15 mouse cellular contexts compared by ENCODE assay signal in genomic region chrX:70897110-70897721, GRCm38 (mm10).
A peak's percentile ranks its signal among the peaks of the same experiment; 100 is the strongest.
DNase-seq lines count a peak whose midpoint lies in the region; ATAC-seq lines count a peak whose summit lies in the region.
"Had no signal": no experiment of that assay in that cellular context is flagged by ENCODE, and none has a peak within 500 bp of the region (broad histone marks: within the 10 kb centered on the region; RNA-seq: fewer than 3 reads in every experiment).

No protein-coding gene starts in this region.

- no peak overlapping the region for H3K4me2 ChIP-seq in kidney, embryonic 16.5 days (replicated peaks; ENCODE audit: low read depth, low read length)
- H3K4me2 ChIP-seq in heart, embryonic 16.5 days (ENCODE audit: low read depth, low read length): no peak overlapping the region
- no peak overlapping the region for H3K4me2 ChIP-seq in midbrain, embryonic 13.5 days (replicated peaks)
- H3K4me2 ChIP-seq: embryonic facial prominence, embryonic 12.5 days; forebrain, embryonic 12.5 days; limb, embryonic 13.5 days had no signal

- intact Hi-C loops in left cerebral cortex, postnatal 10 days (cut with DNase I): no loop called here

- no peaks in the 10 kb centered on the region for H3K9me3 ChIP-seq in kidney, embryonic 16.5 days (ENCODE audit: low read length)
- H3K9me3 ChIP-seq in heart, embryonic 16.5 days (replicated peaks; ENCODE audit: control insufficient read depth, low read length): no peaks in the 10 kb centered on the region
- H3K9me3 ChIP-seq in midbrain, embryonic 13.5 days: no peaks in the 10 kb centered on the region
- H3K9me3 ChIP-seq: embryonic facial prominence, embryonic 12.5 days; forebrain, embryonic 12.5 days; limb, embryonic 13.5 days; megakaryocyte, embryonic 14.5 days had no signal

- H3K27me3 ChIP-seq in kidney, embryonic 16.5 days (ENCODE audit: insufficient read depth, low read length): peaks cover 12% of the 10 kb centered on the region
- no peaks in the 10 kb centered on the region; the same call in 1 of the 2 replicates for H3K27me3 ChIP-seq in heart, embryonic 16.5 days (ENCODE audit: control insufficient read depth, insufficient read depth, low read length)
- no peaks in the 10 kb centered on the region for H3K27me3 ChIP-seq in midbrain, embryonic 13.5 days
- H3K27me3 ChIP-seq: embryonic facial prominence, embryonic 12.5 days; limb, embryonic 13.5 days had no signal

- DNase-seq in kidney, adult 8-10 months: no peak
- DNase-seq in embryo, embryonic 10.5 days (ENCODE audit: low spot score): peak; percentile 1
- peak; percentile 14 for DNase-seq in lung, postnatal 14 days
- DNase-seq in left cerebral cortex, postnatal 10 days (ENCODE audit: extremely low spot score in 1 of 2, low spot score in 2 of 2): no peak
- DNase-seq in ovary, postnatal 14 days (ENCODE audit: low spot score): no peak
- DNase-seq: adrenal gland, postnatal 36 days; cerebellum, adult 8-10 months; gastrocnemius, postnatal 10 days had no signal

- no peaks in the 10 kb centered on the region for H3K36me3 ChIP-seq in kidney, embryonic 16.5 days (ENCODE audit: insufficient read depth, low read length)
- H3K36me3 ChIP-seq in heart, embryonic 16.5 days (ENCODE audit: control insufficient read depth, insufficient read depth): no peaks in the 10 kb centered on the region
- H3K36me3 ChIP-seq in midbrain, embryonic 13.5 days: no peaks in the 10 kb centered on the region
- H3K36me3 ChIP-seq: embryonic facial prominence, embryonic 12.5 days; forebrain, embryonic 12.5 days; limb, embryonic 13.5 days had no signal

- ATAC-seq in kidney, embryonic 16.5 days (ENCODE audit: low FRiP score, low TSS enrichment): peak; percentile 69
- peak; percentile 75 for ATAC-seq in heart, embryonic 16.5 days (replicated peaks; ENCODE audit: extremely low read depth, insufficient read depth, low FRiP score)
- no peak for ATAC-seq in midbrain, embryonic 13.5 days

- H3K9ac ChIP-seq in kidney, embryonic 16.5 days (replicated peaks; ENCODE audit: low read length): no peak overlapping the region
- H3K9ac ChIP-seq in heart, embryonic 16.5 days (ENCODE audit: low read length): no peak overlapping the region
- no peak overlapping the region for H3K9ac ChIP-seq in midbrain, embryonic 13.5 days (replicated peaks)
- H3K9ac ChIP-seq: embryonic facial prominence, embryonic 12.5 days; forebrain, embryonic 12.5 days; limb, embryonic 13.5 days had no signal

- H3K4me3 ChIP-seq in kidney, embryonic 16.5 days (ENCODE audit: low read length): no peak overlapping the region
- H3K4me3 ChIP-seq in heart, embryonic 16.5 days (ENCODE audit: low read length): no peak overlapping the region
- no peak overlapping the region for H3K4me3 ChIP-seq in midbrain, embryonic 13.5 days (replicated peaks)
- H3K4me3 ChIP-seq: embryonic facial prominence, embryonic 12.5 days; forebrain, embryonic 12.5 days; limb, embryonic 13.5 days; megakaryocyte, embryonic 14.5 days had no signal

- H3K27ac ChIP-seq in kidney, embryonic 16.5 days (ENCODE audit: low read length): peak overlapping the region; percentile 34; the same call in 1 of the 2 replicates
- peak overlapping the region; percentile 64 for H3K27ac ChIP-seq in heart, embryonic 16.5 days (ENCODE audit: low read length)
- no peak overlapping the region for H3K27ac ChIP-seq in midbrain, embryonic 13.5 days
- H3K27ac ChIP-seq: embryonic facial prominence, embryonic 12.5 days; forebrain, embryonic 12.5 days; limb, embryonic 13.5 days had no signal

- WGBS in kidney, embryonic 16.5 days: 59% methylated on average over 2 of the region's 2 CpGs
- 20% methylated on average over 2 of the region's 2 CpGs for WGBS in heart, embryonic 16.5 days
- 57% methylated on average over 2 of the region's 2 CpGs for WGBS in midbrain, embryonic 13.5 days

- no peaks in the 10 kb centered on the region for H3K4me1 ChIP-seq in kidney, embryonic 16.5 days (ENCODE audit: insufficient read depth, low read length)
- peaks cover 7% of the 10 kb centered on the region; the same call in 1 of the 2 replicates for H3K4me1 ChIP-seq in heart, embryonic 16.5 days (ENCODE audit: control insufficient read depth, insufficient read depth, low read length)
- H3K4me1 ChIP-seq in midbrain, embryonic 13.5 days (replicated peaks): no peaks in the 10 kb centered on the region
- H3K4me1 ChIP-seq: embryonic facial prominence, embryonic 12.5 days; forebrain, embryonic 12.5 days; limb, embryonic 13.5 days; megakaryocyte, embryonic 14.5 days had no signal

Comparison
In these comparisons a context has a peak if more than half of its experiments do, and no peak if none do; other contexts are left out.
1. DNase-seq: peak in embryo, embryonic 10.5 days (single experiment) and lung, postnatal 14 days (single experiment); none in kidney, adult 8-10 months (0 of 2), left cerebral cortex, postnatal 10 days (0 of 2) and ovary, postnatal 14 days (single experiment).